Mouse (Mus musculus) hindbrain, embryonic 11.5 days (tissue): Measurements from ENCODE around the gene Slx4. TPM values are rescaled to one million over a fixed set of nuclear protein-coding genes. Genes with fewer than 3 reads are reported as not detected.

ENCODE experiments used
- ATAC-seq: fragments of 200-750 bp; cut with Nextera tagmentation; 2 replicates; pipeline ENCODE4 v1.8.0; 2017; ENCODE audit warnings: mild to moderate bottlenecking, moderate TSS enrichment, moderate library complexity; ENCODE audit not compliant: low FRiP score
- DNase-seq: peaks from one replicate; pipeline ENCODE4 v3.0.0-alpha.2; 2015; ENCODE audit warnings: low spot score
- H3K27ac ChIP-seq: fragments of 300-500 bp; sonication (generic); 2 replicates; pipeline ENCODE4 v1.5.1; 2014; ENCODE audit warnings: mild to moderate bottlenecking, low read depth, low read length
- H3K27me3 ChIP-seq: fragments of 300-500 bp; sonication (generic); 2 replicates; pipeline ENCODE4 v1.6.1; 2014; ENCODE audit warnings: mild to moderate bottlenecking, low read length, moderate library complexity, mixed read lengths; ENCODE audit not compliant: control insufficient read depth, insufficient read depth
- H3K36me3 ChIP-seq: fragments of 300-500 bp; sonication (generic); 2 replicates; pipeline ENCODE4 v1.6.1; 2014; ENCODE audit warnings: mild to moderate bottlenecking, low read length, moderate library complexity, mixed read lengths; ENCODE audit not compliant: control insufficient read depth, insufficient read depth
- H3K4me1 ChIP-seq: fragments of 300-500 bp; sonication (generic); replicated peaks from 2 replicates; pipeline ENCODE4 v1.6.1; 2014; ENCODE audit warnings: low read length, mixed read lengths; ENCODE audit not compliant: control insufficient read depth, insufficient read depth
- H3K4me2 ChIP-seq: fragments of 300-500 bp; sonication (generic); replicated peaks from 2 replicates; pipeline ENCODE4 v1.6.1; 2014; ENCODE audit warnings: mild to moderate bottlenecking, low read depth, low read length
- H3K4me3 ChIP-seq: fragments of 300-500 bp; sonication (generic); 2 replicates; pipeline ENCODE4 v1.5.1; 2014; ENCODE audit warnings: low read depth, low read length
- H3K9ac ChIP-seq: fragments of 300-500 bp; sonication (generic); 2 replicates; pipeline ENCODE4 v1.6.1; 2014; ENCODE audit warnings: low read depth, low read length
- H3K9me3 ChIP-seq: fragments of 300-500 bp; sonication (generic); 2 replicates; pipeline ENCODE4 v1.6.1; 2016; ENCODE audit warnings: low read length; ENCODE audit not compliant: control insufficient read depth
- WGBS: fragments of 180-500 bp; shearing (Covaris S2); extraction: QIAGEN DNeasy Blood & Tissue Kit; methylation state at CpG from one replicate; pipeline ENCODE4 v1.1.7; 2014; 5-methylcytosine and 5-hydroxymethylcytosine counted together
- polyA plus RNA-seq: library from polyadenylated mRNA; unstranded; fragments of >200 nt; fragmentation: Nextera tagmentation; extraction: Ambion mirVana; gene quantifications from 2 replicates; pipeline ENCODE4 v1.2.1, GENCODE M21; 2014

Slx4 gene
- polyA plus RNA-seq, 1 experiment from 2014 or later = 28.2 TPM

DNA sequence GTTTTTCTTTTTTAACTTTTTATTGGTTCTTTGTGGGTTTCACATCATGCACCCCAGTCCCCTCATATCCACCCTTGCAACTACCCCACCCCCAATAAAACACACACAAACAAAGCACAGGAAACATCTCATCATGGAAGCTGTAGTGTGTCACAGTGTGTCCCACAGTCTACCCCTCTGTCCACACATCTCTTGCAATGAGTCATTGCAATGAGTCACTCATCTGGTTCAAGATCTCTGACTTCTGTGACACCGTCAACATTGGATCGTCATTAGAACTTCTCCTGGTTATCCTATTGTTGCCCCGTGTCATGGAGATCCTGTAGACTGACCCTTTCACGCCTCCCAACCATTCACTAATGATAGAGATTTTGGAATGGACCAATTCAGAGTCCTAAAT, 68.9 kb downstream of the Slx4 start:
- H3K4me1 ChIP-seq = no peaks in the 10 kb centered on the region
- H3K4me3 ChIP-seq = no peak overlapping the region
- no peaks in the 10 kb centered on the region for H3K9me3 ChIP-seq
- H3K4me2 ChIP-seq = no peak overlapping the region
- H3K27ac ChIP-seq = no peak overlapping the region
- DNase-seq (no peak), ATAC-seq (no peak)
- 85% methylated on average over 4 of the region's 4 CpGs for WGBS
- H3K9ac ChIP-seq = no peak overlapping the region
- no peaks in the 10 kb centered on the region for H3K27me3 ChIP-seq
- no peaks in the 10 kb centered on the region; the same call in 1 of the 2 replicates for H3K36me3 ChIP-seq

DNA sequence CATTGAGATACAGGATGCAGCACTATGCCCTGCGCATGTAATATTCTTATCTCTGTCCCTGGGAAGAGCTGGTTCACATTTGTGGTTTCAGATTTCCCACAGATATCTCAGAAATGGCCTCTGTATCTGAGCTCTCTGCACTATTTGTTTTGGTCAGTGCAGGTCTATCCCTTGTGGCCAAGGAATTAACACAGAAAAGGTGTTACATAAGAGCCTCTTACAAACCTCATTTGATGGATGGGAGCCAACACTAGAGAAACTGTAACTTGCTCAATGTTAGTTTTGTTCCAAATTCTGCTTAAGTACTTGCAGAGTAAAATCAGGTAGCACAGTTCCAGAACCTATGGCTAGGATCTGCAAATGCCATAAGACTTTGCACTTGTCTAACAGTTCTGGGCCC, 69.5 kb downstream of the Slx4 start:
- H3K27ac ChIP-seq = no peak overlapping the region
- no peak overlapping the region for H3K4me3 ChIP-seq
- H3K36me3 ChIP-seq = no peaks in the 10 kb centered on the region; the same call in 1 of the 2 replicates
- DNase-seq (no peak), ATAC-seq (no peak)
- no peak overlapping the region for H3K4me2 ChIP-seq
- no peaks in the 10 kb centered on the region for H3K4me1 ChIP-seq
- WGBS = 93% methylated on average over 1 of the region's 1 CpGs
- H3K9ac ChIP-seq = no peak overlapping the region
- no peaks in the 10 kb centered on the region for H3K9me3 ChIP-seq
- H3K27me3 ChIP-seq = no peaks in the 10 kb centered on the region

DNA sequence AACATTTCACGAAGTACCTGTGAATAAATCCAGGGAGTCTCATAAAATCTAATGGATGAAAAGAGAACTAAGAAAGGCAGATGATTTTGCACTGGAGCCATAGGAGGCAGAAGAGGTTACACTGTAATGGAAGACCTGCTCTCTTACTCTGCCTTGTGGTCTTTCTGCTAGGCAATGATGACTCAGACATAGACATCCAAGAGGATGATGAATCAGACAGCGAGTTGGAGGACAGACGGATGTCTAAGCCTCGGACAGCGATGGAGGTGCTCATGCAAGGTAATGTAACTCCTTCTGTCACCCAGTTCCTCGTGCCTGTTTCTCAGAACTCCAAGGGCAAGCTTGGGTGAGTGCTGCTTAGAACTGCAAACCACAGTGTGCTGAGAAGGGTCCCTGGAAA, 70.0 kb downstream of the Slx4 start:
- no peak for DNase-seq
- Histone ChIP-seq H3K27me3 (no peaks in the 10 kb centered on the region), H3K27ac (no peak overlapping the region), H3K36me3 (no peaks in the 10 kb centered on the region; the same call in 1 of the 2 replicates), H3K4me2 (no peak overlapping the region), H3K4me1 (no peaks in the 10 kb centered on the region), H3K9ac (no peak overlapping the region), H3K9me3 (no peaks in the 10 kb centered on the region), H3K4me3 (no peak overlapping the region)
- WGBS = 97% methylated on average over 6 of the region's 6 CpGs
- ATAC-seq = no peak

DNA sequence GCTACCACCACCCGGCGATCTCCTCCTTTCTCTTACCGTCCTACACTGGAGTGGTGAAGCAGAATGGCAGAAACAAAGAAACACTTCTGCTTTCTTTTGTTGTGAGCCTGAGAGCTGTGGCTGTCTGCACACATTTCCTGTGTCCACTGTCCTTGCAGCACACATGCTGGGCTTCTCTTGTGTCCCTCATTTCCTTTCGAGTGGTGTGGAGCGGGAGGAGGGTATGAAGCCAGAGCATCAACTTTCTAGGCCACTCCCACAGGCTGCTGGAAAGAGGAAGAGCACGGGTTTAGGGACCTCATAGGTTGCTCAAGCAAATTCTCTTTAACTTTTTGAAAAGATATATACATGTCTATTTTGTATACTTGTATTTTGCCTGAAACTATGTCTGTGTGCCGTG, 74.4 kb downstream of the Slx4 start:
- Histone ChIP-seq H3K9me3 (no peaks in the 10 kb centered on the region), H3K4me1 (no peaks in the 10 kb centered on the region), H3K36me3 (no peaks in the 10 kb centered on the region), H3K4me2 (no peak overlapping the region), H3K27me3 (no peaks in the 10 kb centered on the region), H3K9ac (no peak overlapping the region), H3K27ac (no peak overlapping the region), H3K4me3 (no peak overlapping the region)
- WGBS = 77% methylated on average over 7 of the region's 7 CpGs
- ATAC-seq = no peak
- no peak for DNase-seq

Other genes starting within 250 kb of the Slx4 start
- gene Olfr15, start 172.9 kb downstream of the Slx4 start, polyA plus RNA-seq = not detected in 2 replicates
- 0.91 and 1.0 TPM in 2 replicates for gene Zfp174, start 156.5 kb downstream of the Slx4 start, polyA plus RNA-seq
- 59.6 and 69.6 TPM in 2 replicates for gene Naa60, start 131.4 kb downstream of the Slx4 start, polyA plus RNA-seq
- gene Zfp597, start 119.2 kb downstream of the Slx4 start, polyA plus RNA-seq = 9.2 and 9.5 TPM in 2 replicates
- 2.8 and 4.9 TPM in 2 replicates for gene Gm20695, start 119.1 kb downstream of the Slx4 start, polyA plus RNA-seq
- 3.7 and 4.9 TPM in 2 replicates for gene 1700037C18Rik, start 95.1 kb downstream of the Slx4 start, polyA plus RNA-seq
- 25.5 and 27.9 TPM in 2 replicates for gene Cluap1, start 95.0 kb downstream of the Slx4 start, polyA plus RNA-seq
- gene Nlrc3, start 27.1 kb downstream of the Slx4 start, polyA plus RNA-seq = 0.99 and 1.0 TPM in 2 replicates
- gene Dnase1, start 33.2 kb upstream of the Slx4 start, polyA plus RNA-seq = 4.9 and 5.3 TPM in 2 replicates
- gene Trap1, start 74.1 kb upstream of the Slx4 start, polyA plus RNA-seq = 73.3 and 79.4 TPM in 2 replicates
- gene Crebbp, start 210.2 kb upstream of the Slx4 start, polyA plus RNA-seq = 35.2 and 47.3 TPM in 2 replicates